Mouse (Mus musculus) hindbrain, embryonic 13.5 days (tissue): ENCODE measurements around the gene Rpl18a. TPM values are rescaled to one million over a fixed set of nuclear protein-coding genes. Genes with fewer than 3 reads are reported as not detected.

Source experiments
- ATAC-seq: fragments of 200-750 bp; cut with Nextera tagmentation; 2 replicates; pipeline ENCODE4 v1.8.0; 2017; ENCODE audit warnings: moderate TSS enrichment; ENCODE audit not compliant: low FRiP score
- H3K27ac ChIP-seq: fragments of 300-500 bp; sonication (generic); 2 replicates; pipeline ENCODE4 v1.5.1; 2015; ENCODE audit warnings: inconsistent platforms, mild to moderate bottlenecking, moderate library complexity
- H3K27me3 ChIP-seq: fragments of 300-500 bp; sonication (generic); 2 replicates; pipeline ENCODE4 v1.6.1; 2015; ENCODE audit warnings: mild to moderate bottlenecking, inconsistent platforms
- H3K36me3 ChIP-seq: fragments of 300-500 bp; sonication (generic); 2 replicates; pipeline ENCODE4 v1.6.1; 2015; ENCODE audit warnings: mild to moderate bottlenecking, inconsistent platforms
- H3K4me1 ChIP-seq: fragments of 300-500 bp; sonication (generic); replicated peaks from 2 replicates; pipeline ENCODE4 v1.6.1; 2015; ENCODE audit warnings: inconsistent platforms
- H3K4me2 ChIP-seq: fragments of 300-500 bp; sonication (generic); 2 replicates; pipeline ENCODE4 v1.6.1; 2015; ENCODE audit warnings: inconsistent platforms, mild to moderate bottlenecking, moderate library complexity
- H3K4me3 ChIP-seq: fragments of 300-500 bp; sonication (generic); 2 replicates; pipeline ENCODE4 v1.5.1; 2015; ENCODE audit warnings: mild to moderate bottlenecking, inconsistent platforms
- H3K9ac ChIP-seq: fragments of 300-500 bp; sonication (generic); 2 replicates; pipeline ENCODE4 v1.6.1; 2015; ENCODE audit warnings: mild to moderate bottlenecking, inconsistent platforms
- H3K9me3 ChIP-seq: fragments of 300-500 bp; sonication (generic); 2 replicates; pipeline ENCODE4 v1.6.1; 2016; ENCODE audit warnings: inconsistent platforms
- WGBS: fragments of 180-500 bp; shearing (Covaris S2); methylation state at CpG from one replicate; pipeline ENCODE4 v1.1.7; 2015; 5-methylcytosine and 5-hydroxymethylcytosine counted together
- polyA plus RNA-seq: library from polyadenylated mRNA; unstranded; fragments of >200 nt; fragmentation: Nextera tagmentation; extraction: Ambion mirVana; gene quantifications from 2 replicates; pipeline ENCODE4 v1.2.1, GENCODE M21; 2015

The Rpl18a gene
- polyA plus RNA-seq, 1 experiment from 2014 or later: 2,711 TPM

GRCm38 (mm10) chr8:70874441-70874840 is 22.8 kb downstream of the Rpl18a start:
- H3K4me3 ChIP-seq: no peak overlapping the region
- 0 out of 2 replicates have a peak, but pooled peaks cover 4% of the 10 kb centered on the region for H3K27me3 ChIP-seq
- 0 out of 2 replicates have a peak overlapping the region, but pooled peaks have one; percentile 85 for H3K9ac ChIP-seq
- H3K27ac ChIP-seq: 0 out of 2 replicates have a peak overlapping the region, but pooled peaks have one; percentile 12
- no peak for ATAC-seq
- no peak overlapping the region for H3K4me2 ChIP-seq
- H3K4me1 ChIP-seq: peaks cover 20% of the 10 kb centered on the region
- WGBS: 91% methylated on average over 13 of the region's 13 CpGs
- H3K9me3 ChIP-seq: no peaks in the 10 kb centered on the region
- no peaks in the 10 kb centered on the region for H3K36me3 ChIP-seq

DNA sequence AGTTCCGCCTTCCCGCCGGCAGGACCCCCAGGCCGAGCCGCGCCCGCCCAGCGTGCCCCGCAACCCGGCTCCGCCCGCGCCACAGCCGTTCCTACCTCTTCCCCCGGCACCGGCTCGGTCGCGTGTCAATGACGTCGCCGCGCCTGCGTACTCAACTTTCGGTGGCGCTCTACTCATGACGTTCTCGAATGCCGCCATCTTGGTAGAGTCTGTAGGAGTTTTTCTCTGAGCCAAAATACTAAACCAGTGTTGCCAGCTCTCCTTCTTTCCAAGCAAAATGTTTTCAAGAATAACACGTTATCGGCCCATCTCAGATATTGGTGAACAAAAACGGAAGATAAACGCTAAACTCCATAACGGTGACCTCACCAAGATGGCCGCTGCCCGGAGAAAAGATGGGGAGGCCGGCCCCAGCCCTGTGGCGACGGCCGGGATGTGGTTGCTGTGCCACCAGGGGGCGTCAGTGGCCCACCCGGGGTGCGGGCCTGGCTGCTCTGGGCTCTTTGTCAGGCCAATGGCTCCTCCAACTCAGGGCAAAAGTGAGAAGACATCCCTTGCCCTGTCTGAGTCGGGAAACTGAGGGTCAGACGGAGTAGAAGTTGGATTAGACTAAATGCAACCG is 23.7 kb downstream of the Rpl18a start, which contains the start of gene Ccdc124:
Gene Ccdc124 (minus strand): TSS at position 572 of the 622 bp plus-strand sequence.
- H3K4me2 ChIP-seq: peak within 1 kb of the TSS; percentile 92
- peak within 1 kb of the TSS; percentile 90 for H3K27ac ChIP-seq
- H3K9me3 ChIP-seq: no peaks in the 10 kb centered on the region
- H3K36me3 ChIP-seq: no peaks in the 10 kb centered on the region
- peak; percentile 83 for ATAC-seq
- peak within 1 kb of the TSS; percentile 81 for H3K4me3 ChIP-seq
- H3K9ac ChIP-seq: peak within 1 kb of the TSS; percentile 85
- peaks cover 28% of the 10 kb centered on the region for H3K4me1 ChIP-seq
- 0 out of 2 replicates have a peak, but pooled peaks cover 3% of the 10 kb centered on the region for H3K27me3 ChIP-seq
- WGBS: 1% methylated on average over 46 of the region's 46 CpGs

- Histone ChIP-seq H3K4me3 (peak overlapping the region; percentile 81), H3K4me2 (peak overlapping the region; percentile 92), H3K36me3 (peaks cover 6% of the 10 kb centered on the region; the same call in 1 of the 2 replicates), H3K27ac (peak overlapping the region; percentile 90), H3K9ac (peak overlapping the region; percentile 85), H3K4me1 (peaks cover 35% of the 10 kb centered on the region), H3K27me3 (0 out of 2 replicates have a peak, but pooled peaks cover 2% of the 10 kb centered on the region), H3K9me3 (no peaks in the 10 kb centered on the region)
- 7% methylated on average over 31 of the region's 31 CpGs for WGBS
- ATAC-seq: no peak; the same call in 1 of the 2 replicates
Observed at GRCm38 (mm10) chr8:70872643-70873363, 24.4 kb downstream of the Rpl18a start.

DNA sequence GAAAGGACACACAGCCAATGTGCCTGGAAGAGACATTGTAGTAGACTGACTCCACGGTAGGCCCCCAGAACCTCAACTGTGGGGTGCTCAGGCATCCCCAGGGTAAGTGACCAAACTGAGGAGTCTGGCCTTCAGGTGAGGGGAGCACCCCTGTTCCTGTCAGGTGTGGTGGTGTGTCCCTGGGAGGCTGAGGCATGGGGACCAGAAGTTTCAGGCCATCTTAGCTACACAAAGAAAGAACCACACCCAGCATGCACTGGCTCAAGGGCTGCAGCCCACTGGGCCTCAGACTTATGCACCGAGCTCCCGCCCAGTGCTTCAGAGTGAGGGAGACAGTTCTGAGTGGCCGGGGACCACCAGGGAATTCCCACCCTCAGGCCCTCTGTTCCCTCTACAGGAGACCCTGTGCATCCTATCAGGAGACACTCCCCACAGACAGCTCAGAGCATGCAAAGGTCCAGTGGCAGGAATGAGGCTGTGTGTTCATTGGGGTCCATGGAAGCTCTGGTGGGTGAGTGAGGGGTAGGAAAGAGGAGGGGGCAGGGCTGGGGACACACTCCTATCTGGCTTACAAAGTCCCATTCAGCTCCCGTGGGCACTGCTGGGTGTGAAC is 25.9 kb downstream of the Rpl18a start:
- H3K4me3 ChIP-seq: no peak overlapping the region
- WGBS: 87% methylated on average over 5 of the region's 5 CpGs
- peaks cover 43% of the 10 kb centered on the region for H3K4me1 ChIP-seq
- H3K9me3 ChIP-seq: no peaks in the 10 kb centered on the region
- no peak for ATAC-seq
- H3K4me2 ChIP-seq: no peak overlapping the region
- 0 out of 2 replicates have a peak, but pooled peaks cover 2% of the 10 kb centered on the region for H3K27me3 ChIP-seq
- H3K36me3 ChIP-seq: peaks cover 10% of the 10 kb centered on the region; the same call in 1 of the 2 replicates
- H3K9ac ChIP-seq: no peak overlapping the region
- H3K27ac ChIP-seq: no peak overlapping the region

- no peak for ATAC-seq
- Histone ChIP-seq H3K4me2 (peak overlapping the region; percentile 42; the same call in 1 of the 2 replicates), H3K27ac (peak overlapping the region; percentile 88), H3K36me3 (peaks cover 10% of the 10 kb centered on the region; the same call in 1 of the 2 replicates), H3K9ac (peak overlapping the region; percentile 67; the same call in 1 of the 2 replicates), H3K4me3 (no peak overlapping the region), H3K27me3 (0 out of 2 replicates have a peak, but pooled peaks cover 2% of the 10 kb centered on the region), H3K9me3 (no peaks in the 10 kb centered on the region), H3K4me1 (peaks cover 53% of the 10 kb centered on the region)
- 52% methylated on average over 16 of the region's 16 CpGs for WGBS
Observed at GRCm38 (mm10) chr8:70869601-70870041, 27.6 kb downstream of the Rpl18a start.

DNA sequence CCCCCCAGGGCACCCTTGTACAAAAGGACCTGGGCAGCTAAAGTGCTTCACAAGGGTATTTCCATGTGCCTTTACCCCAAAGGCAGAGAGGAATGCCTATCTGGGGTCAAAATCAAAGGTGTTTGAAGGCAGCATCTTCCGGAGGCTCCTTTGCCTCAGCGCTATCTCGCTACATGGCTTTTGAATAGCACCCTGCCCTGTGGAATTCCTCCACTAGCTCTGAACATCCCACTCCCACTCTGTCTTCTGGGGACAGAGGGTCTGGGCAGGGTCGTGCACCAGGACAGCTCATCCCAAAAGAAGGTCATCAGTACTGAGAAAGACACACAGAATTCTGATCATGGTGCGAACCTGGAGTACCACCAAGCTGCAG is 28.0 kb downstream of the Rpl18a start:
- peaks cover 57% of the 10 kb centered on the region for H3K4me1 ChIP-seq
- H3K4me2 ChIP-seq: peak overlapping the region; percentile 42
- no peaks in the 10 kb centered on the region for H3K9me3 ChIP-seq
- H3K27ac ChIP-seq: peak overlapping the region; percentile 88
- no peak for ATAC-seq
- H3K27me3 ChIP-seq: 0 out of 2 replicates have a peak, but pooled peaks cover 2% of the 10 kb centered on the region
- H3K4me3 ChIP-seq: 0 out of 2 replicates have a peak overlapping the region, but pooled peaks have one; percentile 18
- peaks cover 10% of the 10 kb centered on the region; the same call in 1 of the 2 replicates for H3K36me3 ChIP-seq
- peak overlapping the region; percentile 67 for H3K9ac ChIP-seq
- WGBS: 33% methylated on average over 5 of the region's 5 CpGs

DNA sequence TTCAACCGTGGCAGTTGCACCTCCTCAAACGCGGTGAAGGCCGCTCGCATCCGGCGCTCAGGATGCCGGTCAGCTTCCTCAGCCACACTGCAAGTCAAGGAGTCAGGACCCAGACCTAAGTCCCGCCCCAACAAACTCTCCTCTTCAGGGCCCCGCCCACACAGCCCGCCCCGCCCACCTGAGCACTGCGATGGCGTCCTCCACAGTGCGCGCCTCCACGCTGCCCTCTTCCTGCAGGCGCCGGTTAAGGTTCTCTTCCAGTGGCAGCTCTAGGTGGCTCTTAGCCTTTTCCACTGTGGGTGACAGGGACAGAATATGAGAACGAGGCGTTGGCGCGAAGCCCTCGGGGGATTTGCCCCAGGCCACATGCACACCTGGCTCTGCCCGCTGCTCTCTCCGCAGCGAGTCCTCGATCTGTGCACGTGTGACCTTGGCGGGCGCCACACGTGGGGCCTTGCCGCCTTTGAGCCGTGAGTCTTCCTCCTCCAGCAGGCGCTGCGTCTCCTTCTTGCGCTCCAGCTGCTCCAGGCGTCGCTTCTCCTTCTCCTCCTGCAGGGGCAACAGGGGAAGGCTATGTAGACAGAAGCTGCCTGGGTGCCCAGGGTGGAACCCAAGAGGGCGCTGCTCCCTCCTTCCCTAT is 28.5 kb downstream of the Rpl18a start:
- ATAC-seq: no peak
- H3K4me3 ChIP-seq: peak overlapping the region; percentile 18; the same call in 1 of the 2 replicates
- 17% methylated on average over 40 of the region's 40 CpGs for WGBS

GRCm38 (mm10) chr8:70866566-70866965 is 30.6 kb downstream of the Rpl18a start:
- Histone ChIP-seq H3K4me2 (peak overlapping the region; percentile 96), H3K36me3 (peaks cover 10% of the 10 kb centered on the region; the same call in 1 of the 2 replicates), H3K4me3 (no peak overlapping the region), H3K9ac (peak overlapping the region; percentile 68; the same call in 1 of the 2 replicates), H3K9me3 (no peaks in the 10 kb centered on the region), H3K4me1 (peaks cover 71% of the 10 kb centered on the region), H3K27me3 (0 out of 2 replicates have a peak, but pooled peaks cover 7% of the 10 kb centered on the region), H3K27ac (peak overlapping the region; percentile 99)
- WGBS: 90% methylated on average over 7 of the region's 7 CpGs
- ATAC-seq: no peak

More for the DNA sequence above, 28.5 kb downstream of the Rpl18a start:
- Histone ChIP-seq H3K4me2 (peak overlapping the region; percentile 42), H3K27me3 (0 out of 2 replicates have a peak, but pooled peaks cover 2% of the 10 kb centered on the region), H3K4me1 (peaks cover 62% of the 10 kb centered on the region), H3K36me3 (peaks cover 10% of the 10 kb centered on the region; the same call in 1 of the 2 replicates), H3K9me3 (no peaks in the 10 kb centered on the region), H3K27ac (peak overlapping the region; percentile 88), H3K9ac (peak overlapping the region; percentile 67)

- H3K4me1 ChIP-seq: peaks cover 73% of the 10 kb centered on the region
- H3K27me3 ChIP-seq: 0 out of 2 replicates have a peak, but pooled peaks cover 7% of the 10 kb centered on the region
- no peaks in the 10 kb centered on the region for H3K9me3 ChIP-seq
- ATAC-seq: peak; percentile 4; the same call in 1 of the 2 replicates
- peak overlapping the region; percentile 99 for H3K27ac ChIP-seq
- H3K4me3 ChIP-seq: peak overlapping the region; percentile 58
- peaks cover 10% of the 10 kb centered on the region; the same call in 1 of the 2 replicates for H3K36me3 ChIP-seq
- H3K4me2 ChIP-seq: peak overlapping the region; percentile 96
- WGBS: 7% methylated on average over 12 of the region's 12 CpGs
- peak overlapping the region; percentile 68 for H3K9ac ChIP-seq
Observed at GRCm38 (mm10) chr8:70866001-70866520, 31.2 kb downstream of the Rpl18a start.

- Histone ChIP-seq H3K27me3 (0 out of 2 replicates have a peak, but pooled peaks cover 7% of the 10 kb centered on the region), H3K9me3 (no peaks in the 10 kb centered on the region), H3K36me3 (peaks cover 10% of the 10 kb centered on the region; the same call in 1 of the 2 replicates), H3K4me2 (peak overlapping the region; percentile 96), H3K27ac (peak overlapping the region; percentile 99), H3K9ac (peak overlapping the region; percentile 88), H3K4me1 (peaks cover 73% of the 10 kb centered on the region), H3K4me3 (peak overlapping the region; percentile 58)
- under 1% methylated on average over 45 of the region's 46 CpGs for WGBS
- ATAC-seq: peak; percentile 85
Observed at GRCm38 (mm10) chr8:70865350-70866000, 31.7 kb downstream of the Rpl18a start.
